Mouse (Mus musculus) E14TG2a.4 (cell line): ENCODE results near the gene Foxq1.

Experiments used
- H3K27me3 ChIP-seq: 2 replicates; pipeline ENCODE4 v1.6.1; 2014; ENCODE audit warnings: low read length, control low read depth; ENCODE audit not compliant: insufficient read depth
- H3K36me3 ChIP-seq: 2 replicates; pipeline ENCODE4 v1.6.1; 2014; ENCODE audit warnings: low read length, control low read depth; ENCODE audit not compliant: insufficient read depth
- H3K4me1 ChIP-seq: replicated peaks from 2 replicates; pipeline ENCODE4 v1.6.1; 2014; ENCODE audit warnings: low read depth, low read length, control low read depth
- H3K4me3 ChIP-seq: replicated peaks from 2 replicates; pipeline ENCODE4 v1.5.1; 2014; ENCODE audit warnings: mild to moderate bottlenecking, low read length
- H3K9me3 ChIP-seq: 2 replicates; pipeline ENCODE4 v1.6.1; 2014; ENCODE audit warnings: low read length, control low read depth
- CTCF ChIP-seq: conservative IDR thresholded peaks from 2 replicates; pipeline ENCODE4 v1.5.1; 2014; ENCODE audit warnings: low read length
- NANOG ChIP-seq: IDR thresholded peaks from 2 replicates; pipeline ENCODE4 v1.6.1; 2014; ENCODE audit warnings: borderline replicate concordance, low read length, mixed read lengths
- POU5F1 ChIP-seq: IDR thresholded peaks from 2 replicates; pipeline ENCODE4 v1.6.1; 2014; ENCODE audit warnings: low read length, borderline replicate concordance

Foxq1 gene

DNA sequence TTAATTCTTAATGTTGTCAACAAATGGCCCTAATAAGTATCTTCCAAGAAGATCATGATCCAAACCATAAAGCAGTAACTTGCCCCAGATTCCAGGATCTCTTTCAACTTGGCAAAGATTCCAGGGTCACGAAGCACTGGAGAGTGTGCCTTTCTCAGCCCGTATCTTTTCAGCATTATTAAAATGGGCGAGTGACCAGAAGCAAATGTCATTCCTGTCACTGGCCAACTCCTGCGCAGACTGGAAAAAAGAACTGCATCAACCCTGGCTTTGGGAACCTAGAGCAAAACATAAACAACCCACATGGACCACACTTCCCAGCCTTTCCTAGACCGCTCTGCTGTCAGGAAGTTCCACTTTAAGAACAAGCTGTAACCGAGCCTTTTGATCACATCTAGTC is 8.5 kb downstream of the Foxq1 start:
- no peak overlapping the region for H3K4me3 ChIP-seq
- no peaks in the 10 kb centered on the region for H3K36me3 ChIP-seq
- TF ChIP-seq NANOG (no peak), CTCF (no peak), POU5F1 (no peak)
- H3K4me1 ChIP-seq = peaks cover 5% of the 10 kb centered on the region
- peaks cover 51% of the 10 kb centered on the region for H3K27me3 ChIP-seq
- no peaks in the 10 kb centered on the region for H3K9me3 ChIP-seq

- no peak for TF ChIP-seq CTCF
- TF ChIP-seq POU5F1 = no peak
- Histone ChIP-seq H3K36me3 (no peaks in the 10 kb centered on the region), H3K9me3 (no peaks in the 10 kb centered on the region), H3K4me1 (no peaks in the 10 kb centered on the region), H3K27me3 (peaks cover 24% of the 10 kb centered on the region), H3K4me3 (no peak overlapping the region)
Observed at GRCm38 (mm10) chr13:31567099-31567498, 11.2 kb downstream of the Foxq1 start.

GRCm38 (mm10) chr13:31567617-31568294 is 11.8 kb downstream of the Foxq1 start:
- no peaks in the 10 kb centered on the region for H3K36me3 ChIP-seq
- no peaks in the 10 kb centered on the region for H3K4me1 ChIP-seq
- peaks cover 18% of the 10 kb centered on the region for H3K27me3 ChIP-seq
- no peak overlapping the region for H3K4me3 ChIP-seq
- H3K9me3 ChIP-seq = no peaks in the 10 kb centered on the region
- TF ChIP-seq POU5F1 = no peak
- TF ChIP-seq CTCF = no peak
- TF ChIP-seq NANOG = no peak

DNA sequence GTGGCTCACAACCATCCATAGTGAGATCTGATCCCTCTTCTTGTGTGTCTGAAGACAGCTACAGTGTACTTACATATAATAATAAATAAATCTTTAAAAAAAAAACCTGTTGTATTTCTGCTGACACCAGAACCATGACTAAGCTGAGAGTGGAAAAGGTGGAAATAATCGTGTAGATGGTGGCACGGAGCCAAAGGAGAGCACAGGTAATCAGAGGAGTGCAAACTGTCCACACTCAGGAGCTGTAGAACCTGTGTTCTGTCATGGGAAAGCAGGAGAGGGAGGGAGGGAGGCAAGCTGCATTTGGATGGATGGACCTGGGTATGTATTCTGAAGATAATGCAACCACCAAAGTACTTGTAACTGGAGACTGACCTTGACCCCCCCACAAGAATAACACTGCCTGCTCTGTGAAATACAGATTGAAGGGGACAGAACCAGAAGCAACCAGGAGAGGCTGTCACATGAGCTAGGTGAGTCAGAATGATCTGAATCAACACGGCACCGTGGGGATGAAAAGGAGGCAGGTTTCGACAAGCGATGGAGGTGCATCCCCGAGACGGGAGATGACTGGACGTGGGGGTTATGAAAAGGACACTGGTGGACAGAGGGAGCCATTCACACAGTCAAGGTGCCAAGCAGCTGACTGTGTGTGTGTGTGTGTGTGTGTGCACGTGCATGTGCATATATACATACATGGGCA is 17.0 kb downstream of the Foxq1 start:
- Histone ChIP-seq H3K36me3 (no peaks in the 10 kb centered on the region), H3K27me3 (peaks cover 1% of the 10 kb centered on the region), H3K9me3 (no peaks in the 10 kb centered on the region), H3K4me1 (no peaks in the 10 kb centered on the region), H3K4me3 (no peak overlapping the region)
- TF ChIP-seq POU5F1 (no peak), CTCF (no peak), NANOG (no peak)

- Histone ChIP-seq H3K36me3 (no peaks in the 10 kb centered on the region), H3K4me3 (no peak overlapping the region), H3K27me3 (no peaks in the 10 kb centered on the region; the same call in 1 of the 2 replicates), H3K9me3 (no peaks in the 10 kb centered on the region), H3K4me1 (no peaks in the 10 kb centered on the region)
- no peak for TF ChIP-seq POU5F1
Observed at GRCm38 (mm10) chr13:31574627-31575026, 18.7 kb downstream of the Foxq1 start.

GRCm38 (mm10) chr13:31576696-31577095 is 20.8 kb downstream of the Foxq1 start:
- Histone ChIP-seq H3K4me3 (no peak overlapping the region), H3K4me1 (no peaks in the 10 kb centered on the region), H3K27me3 (no peaks in the 10 kb centered on the region; the same call in 1 of the 2 replicates), H3K9me3 (no peaks in the 10 kb centered on the region), H3K36me3 (no peaks in the 10 kb centered on the region)
- TF ChIP-seq POU5F1 (no peak), NANOG (no peak), CTCF (no peak)

DNA sequence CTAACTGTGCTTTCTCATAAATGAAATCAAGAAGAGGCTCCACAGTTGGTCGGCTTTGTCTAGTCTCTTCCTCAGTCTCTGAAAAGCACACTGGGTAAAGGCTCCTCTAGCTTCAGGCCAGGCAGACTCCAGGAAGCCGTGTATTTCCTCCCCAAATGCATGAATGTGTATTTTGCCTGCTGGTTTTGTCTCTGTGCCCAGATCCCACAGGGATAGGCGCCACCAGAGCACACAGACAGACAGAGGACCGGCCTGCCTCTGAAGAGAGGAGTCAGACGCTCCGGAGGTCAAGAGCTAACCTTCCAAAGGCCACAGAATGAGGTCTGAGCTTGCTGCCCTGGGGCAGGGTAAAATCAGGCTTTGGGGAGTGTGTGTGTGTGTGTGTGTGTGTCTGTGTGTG is 21.6 kb downstream of the Foxq1 start:
- no peaks in the 10 kb centered on the region for H3K4me1 ChIP-seq
- H3K4me3 ChIP-seq = no peak overlapping the region

GRCm38 (mm10) chr13:31578389-31578788 is 22.5 kb downstream of the Foxq1 start:
- TF ChIP-seq CTCF = no peak
- no peak for TF ChIP-seq POU5F1
- no peak for TF ChIP-seq NANOG
- no peaks in the 10 kb centered on the region for H3K36me3 ChIP-seq
- no peak overlapping the region for H3K4me3 ChIP-seq
- no peaks in the 10 kb centered on the region; the same call in 1 of the 2 replicates for H3K27me3 ChIP-seq
- no peaks in the 10 kb centered on the region for H3K4me1 ChIP-seq
- H3K9me3 ChIP-seq = no peaks in the 10 kb centered on the region

More for the DNA sequence above, 21.6 kb downstream of the Foxq1 start:
- Histone ChIP-seq H3K36me3 (no peaks in the 10 kb centered on the region), H3K27me3 (no peaks in the 10 kb centered on the region; the same call in 1 of the 2 replicates), H3K9me3 (no peaks in the 10 kb centered on the region)
- TF ChIP-seq POU5F1 (no peak), CTCF (no peak), NANOG (no peak)

DNA sequence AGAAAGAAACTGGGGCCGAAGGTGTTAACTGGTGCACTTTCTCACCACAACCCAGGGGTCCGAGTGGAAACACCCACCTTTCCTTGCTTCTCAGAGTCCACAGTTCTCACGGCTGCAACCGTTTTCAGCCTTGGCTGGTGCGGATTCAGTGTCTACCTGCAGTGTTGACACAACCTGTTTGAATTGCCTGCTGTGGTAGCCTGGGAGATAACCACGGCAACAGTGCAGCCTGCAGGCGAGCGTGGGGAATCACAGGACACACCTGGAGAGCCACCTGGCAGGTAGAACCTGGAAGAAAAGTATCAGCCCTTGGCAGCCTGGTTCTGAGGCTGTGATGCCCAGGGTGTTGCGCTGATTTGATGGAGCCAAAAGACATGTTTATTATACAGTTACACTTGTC is 23.9 kb downstream of the Foxq1 start:
- Histone ChIP-seq H3K4me1 (no peaks in the 10 kb centered on the region), H3K27me3 (no peaks in the 10 kb centered on the region; the same call in 1 of the 2 replicates), H3K9me3 (no peaks in the 10 kb centered on the region), H3K4me3 (no peak overlapping the region), H3K36me3 (no peaks in the 10 kb centered on the region)
- TF ChIP-seq POU5F1 (no peak), NANOG (no peak), CTCF (peak; percentile 23)
